Mouse (Mus musculus) heart, postnatal 0 days (tissue): ENCODE data around the gene Tlk1.

Experiments
- CTCF ChIP-seq: IDR thresholded peaks from 2 replicates; pipeline ENCODE4 v1.5.1; 2016; ENCODE audit warnings: antibody characterized with exemption, control low read depth, low read depth
- EP300 ChIP-seq: IDR thresholded peaks from 2 replicates; pipeline ENCODE4 v1.6.1; 2016; ENCODE audit warnings: antibody characterized with exemption, low read depth

GRCm38 (mm10) chr2:70825371-70826051 is at the start of gene Tlk1:
- TF ChIP-seq CTCF: no peak
- TF ChIP-seq EP300: no peak
